Mouse (Mus musculus): ENCODE data around the gene Rwdd1. TPM values are rescaled to one million over a fixed set of nuclear protein-coding genes. Genes with fewer than 3 reads are reported as not detected.

The Rwdd1 gene
- 70.7 and 83.6 TPM in 2 replicates for polyA plus RNA-seq (2012; rRNA removed)

DNA sequence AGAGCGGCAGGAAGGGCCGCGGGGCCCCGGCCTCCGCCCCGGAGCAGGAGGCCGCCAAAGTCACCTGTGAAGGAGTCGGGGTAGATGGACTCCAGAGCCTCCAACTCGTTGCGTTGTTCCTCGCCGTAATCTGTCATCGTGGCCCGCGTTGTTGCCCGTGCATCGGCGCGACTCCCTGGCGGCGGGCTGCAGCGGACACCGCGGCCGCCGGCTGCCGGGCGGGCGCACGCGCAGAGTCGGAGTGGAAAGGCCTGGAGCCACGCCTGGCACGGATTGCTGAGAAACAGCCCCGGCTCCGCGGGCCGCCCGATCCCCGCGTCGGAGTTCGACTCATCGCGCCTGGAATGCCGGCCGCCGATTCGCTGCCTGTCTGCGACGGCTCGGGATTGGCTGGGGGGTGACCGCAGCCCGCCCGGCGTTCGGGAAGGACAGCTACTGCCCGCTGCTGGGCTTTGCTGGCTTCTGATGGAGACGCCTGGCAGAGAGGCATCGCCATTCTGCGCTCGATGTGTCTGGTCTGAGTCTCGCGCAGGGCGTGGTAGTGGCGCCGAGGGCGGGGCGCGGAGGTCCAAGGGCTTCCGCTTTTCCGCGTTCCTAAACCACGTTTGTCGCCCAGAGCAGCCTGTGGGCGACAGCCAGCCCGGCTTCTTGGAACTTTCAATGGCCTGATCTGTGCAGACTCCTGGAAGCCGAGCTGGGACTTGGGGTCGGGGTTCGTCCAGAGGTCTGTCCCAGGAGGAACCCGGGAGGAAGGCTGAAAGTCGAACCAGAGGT lies at the start of gene Rwdd1:
TSS of gene Rwdd1 (minus strand) at position 323 of the 774 bp plus-strand sequence.

DNA sequence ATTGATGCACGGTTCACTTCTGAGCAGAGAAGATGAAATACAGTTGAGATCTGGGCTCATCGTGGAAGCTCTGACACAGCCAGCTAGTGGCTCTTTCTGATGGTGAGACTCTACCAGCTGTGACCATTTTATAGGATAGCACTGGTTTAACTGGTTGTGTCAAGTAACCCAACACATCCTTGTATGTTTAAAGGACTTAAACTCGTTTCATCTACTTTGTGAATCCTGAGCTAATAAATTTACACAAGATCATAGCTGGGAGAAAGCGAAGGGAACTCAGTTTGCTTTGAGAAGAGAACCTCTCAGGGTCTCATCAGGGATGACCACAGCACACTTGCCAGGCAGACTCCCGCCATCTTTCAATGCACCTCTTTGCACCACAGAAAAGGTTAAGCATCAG lies 24.8 kb upstream of the Rwdd1 start, which contains the start of gene Calhm4:
TSS of gene Calhm4 (minus strand) at position 101 of the 400 bp plus-strand sequence.

DNA sequence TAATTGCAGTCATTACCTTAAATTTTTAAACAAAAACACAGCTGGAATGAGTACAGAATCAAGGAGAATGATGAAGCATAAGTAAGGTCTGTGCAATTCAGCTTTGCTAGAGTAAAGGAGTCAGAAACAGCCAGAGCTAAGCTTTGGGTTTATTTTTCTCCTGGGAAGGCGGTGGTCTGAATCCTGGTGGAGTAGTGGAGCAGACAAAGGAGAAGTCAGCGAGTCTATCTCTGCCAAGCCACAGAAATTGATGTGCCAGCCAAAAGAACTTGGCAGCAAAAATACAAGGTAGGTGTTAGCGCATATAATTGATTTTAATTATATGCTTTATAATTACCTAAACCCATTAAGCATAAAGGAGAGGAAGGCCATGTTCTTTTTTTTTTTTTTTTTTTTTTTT lies 18.0 kb upstream of the Rwdd1 start, which contains the start of gene Trappc3l:
TSS of gene Trappc3l (plus strand) at position 197 of the 400 bp plus-strand sequence.

DNA sequence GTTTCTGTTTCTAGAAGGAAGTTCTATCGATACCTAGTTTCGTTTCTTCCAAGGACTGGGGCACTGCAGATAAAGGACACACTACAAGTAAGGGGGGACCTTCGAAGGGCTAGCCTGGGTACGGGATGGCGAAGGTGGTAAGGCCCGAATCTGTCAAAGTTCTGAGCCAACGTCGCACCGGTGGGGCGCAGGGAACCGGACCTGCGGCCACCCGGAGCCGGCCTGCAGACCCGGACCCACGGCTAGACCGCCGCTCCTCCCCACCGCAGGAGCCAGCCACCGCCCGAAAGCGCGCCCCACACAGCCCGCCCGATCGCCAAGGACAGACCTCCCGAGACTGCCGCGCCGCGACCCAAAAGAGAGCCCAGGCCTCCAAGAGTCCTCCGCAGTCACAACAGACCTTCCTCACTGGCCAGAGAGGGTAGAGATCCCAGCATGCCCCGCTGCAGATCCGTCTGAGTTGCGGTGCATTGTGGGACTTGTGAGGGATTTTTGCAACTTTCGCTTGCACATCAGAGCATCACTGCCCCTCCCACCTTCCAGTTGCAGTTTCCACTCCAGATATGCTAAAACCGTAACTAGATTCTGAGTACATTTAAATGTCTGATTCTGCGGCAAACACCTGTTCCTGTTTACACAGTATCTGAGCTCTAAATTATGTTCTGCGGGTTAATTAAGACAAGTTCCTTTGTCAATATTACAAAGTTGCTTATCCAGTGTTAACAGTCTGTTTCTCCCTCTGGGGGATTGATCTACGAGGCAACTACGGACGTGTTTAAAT lies 68.4 kb downstream of the Rwdd1 start, which contains the start of gene Zup1:
TSS of gene Zup1 (minus strand) at position 467 of the 781 bp plus-strand sequence.

Other genes starting within 250 kb of the Rwdd1 start
- gene Sult3a2, start 232.9 kb downstream of the Rwdd1 start, polyA plus RNA-seq (2012; rRNA removed), result not detected in 2 replicates
- not detected in 2 replicates for gene Sult3a1, start 161.9 kb downstream of the Rwdd1 start, polyA plus RNA-seq (2012; rRNA removed)
- 0.76 and 1.2 TPM in 2 replicates for gene Rsph4a, start 114.5 kb downstream of the Rwdd1 start, polyA plus RNA-seq (2012; rRNA removed)
- 11.8 and 12.4 TPM in 2 replicates for gene Zup1, start 68.4 kb downstream of the Rwdd1 start, polyA plus RNA-seq (2012; rRNA removed)
- 0.08 TPM in 1 of 2 replicates, not detected in the other for gene Trappc3l, start 18.0 kb upstream of the Rwdd1 start, polyA plus RNA-seq (2012; rRNA removed)
- not detected in 2 replicates for gene Calhm4, start 24.7 kb upstream of the Rwdd1 start, polyA plus RNA-seq (2012; rRNA removed)
- 0.52 and 0.70 TPM in 2 replicates for gene Calhm5, start 76.9 kb upstream of the Rwdd1 start, polyA plus RNA-seq (2012; rRNA removed)
- gene Calhm6, start 108.4 kb upstream of the Rwdd1 start, polyA plus RNA-seq (2012; rRNA removed), result 0.35 and 0.61 TPM in 2 replicates
- gene Dse, start 188.1 kb upstream of the Rwdd1 start, polyA plus RNA-seq (2012; rRNA removed), result 5.5 and 7.3 TPM in 2 replicates